Mouse (Mus musculus) forebrain, embryonic 13.5 days (tissue): ENCODE results near the gene Ing5. TPM values are rescaled to one million over a fixed set of nuclear protein-coding genes. Genes with fewer than 3 reads are reported as not detected.
"Not testable (repeated sequence)": the region's sequence is repeated elsewhere in the genome, so short reads cannot be mapped to it uniquely, and the experiment has no call there.

Experiments used
- ATAC-seq: fragments of 200-750 bp; cut with Nextera tagmentation; 2 replicates; pipeline ENCODE4 v1.8.0; 2017
- H3K27ac ChIP-seq: fragments of 300-500 bp; sonication (generic); 2 replicates; pipeline ENCODE4 v1.5.1; 2015; ENCODE audit warnings: inconsistent platforms, mild to moderate bottlenecking, moderate library complexity
- H3K27me3 ChIP-seq: fragments of 300-500 bp; sonication (generic); 2 replicates; pipeline ENCODE4 v1.6.1; 2015; ENCODE audit warnings: mild to moderate bottlenecking, inconsistent platforms
- H3K36me3 ChIP-seq: fragments of 300-500 bp; sonication (generic); 2 replicates; pipeline ENCODE4 v1.6.1; 2015; ENCODE audit warnings: mild to moderate bottlenecking, inconsistent platforms; ENCODE audit not compliant: poor library complexity, severe bottlenecking
- H3K4me1 ChIP-seq: fragments of 300-500 bp; sonication (generic); 2 replicates; pipeline ENCODE4 v1.6.1; 2015; ENCODE audit warnings: inconsistent platforms
- H3K4me2 ChIP-seq: fragments of 300-500 bp; sonication (generic); 2 replicates; pipeline ENCODE4 v1.6.1; 2015; ENCODE audit warnings: inconsistent platforms, mild to moderate bottlenecking, moderate library complexity
- H3K4me3 ChIP-seq: fragments of 300-500 bp; sonication (generic); 2 replicates; pipeline ENCODE4 v1.5.1; 2015; ENCODE audit warnings: mild to moderate bottlenecking, inconsistent platforms
- H3K9ac ChIP-seq: fragments of 300-500 bp; sonication (generic); 2 replicates; pipeline ENCODE4 v1.6.1; 2015; ENCODE audit warnings: mild to moderate bottlenecking, inconsistent platforms
- H3K9me3 ChIP-seq: fragments of 300-500 bp; sonication (generic); replicated peaks from 2 replicates; pipeline ENCODE4 v1.6.1; 2016; ENCODE audit warnings: inconsistent platforms
- WGBS: fragments of 180-500 bp; shearing (Covaris S2); methylation state at CpG from one replicate; pipeline ENCODE4 v1.1.7; 2015; 5-methylcytosine and 5-hydroxymethylcytosine counted together
- polyA plus RNA-seq: library from polyadenylated mRNA; unstranded; fragments of >200 nt; fragmentation: Nextera tagmentation; extraction: Ambion mirVana; gene quantifications from 2 replicates; pipeline ENCODE4 v1.2.1, GENCODE M21; 2015

Ing5 gene
- polyA plus RNA-seq, 1 experiment from 2014 or later = 14.2 TPM

- H3K4me3 ChIP-seq = no peak overlapping the region
- H3K9ac ChIP-seq = no peak overlapping the region
- no peaks in the 10 kb centered on the region for H3K9me3 ChIP-seq
- no peaks in the 10 kb centered on the region for H3K4me1 ChIP-seq
- H3K4me2 ChIP-seq = no peak overlapping the region
- whole genome bisulfite sequencing = 95% methylated on average over 8 of the region's 8 CpGs
- no peak overlapping the region for H3K27ac ChIP-seq
- no peaks in the 10 kb centered on the region for H3K27me3 ChIP-seq
- H3K36me3 ChIP-seq = peaks cover 23% of the 10 kb centered on the region
- no peak for ATAC-seq
Observed at GRCm38 (mm10) chr1:93837335-93837734, 33.6 kb downstream of the Ing5 start.

- H3K9ac ChIP-seq, H3K4me3 ChIP-seq, ATAC-seq, H3K27ac ChIP-seq, H3K4me2 ChIP-seq, H3K4me1 ChIP-seq, H3K9me3 ChIP-seq, H3K27me3 ChIP-seq: not testable (repeated sequence)
- WGBS = 92% methylated on average over 8 of the region's 8 CpGs
- H3K36me3 ChIP-seq = peaks cover 23% of the 10 kb centered on the region
Observed at GRCm38 (mm10) chr1:93838569-93838968, 34.8 kb downstream of the Ing5 start.

- H3K27ac ChIP-seq, H3K4me1 ChIP-seq, H3K27me3 ChIP-seq, H3K36me3 ChIP-seq, H3K4me3 ChIP-seq, H3K9me3 ChIP-seq, H3K9ac ChIP-seq, H3K4me2 ChIP-seq: not testable (repeated sequence)
- ATAC-seq = peak; percentile 59; the same call in 1 of the 2 replicates
- 61% methylated on average over 2 of the region's 3 CpGs for WGBS
Observed at GRCm38 (mm10) chr1:93845766-93846366, 42.1 kb downstream of the Ing5 start.

DNA sequence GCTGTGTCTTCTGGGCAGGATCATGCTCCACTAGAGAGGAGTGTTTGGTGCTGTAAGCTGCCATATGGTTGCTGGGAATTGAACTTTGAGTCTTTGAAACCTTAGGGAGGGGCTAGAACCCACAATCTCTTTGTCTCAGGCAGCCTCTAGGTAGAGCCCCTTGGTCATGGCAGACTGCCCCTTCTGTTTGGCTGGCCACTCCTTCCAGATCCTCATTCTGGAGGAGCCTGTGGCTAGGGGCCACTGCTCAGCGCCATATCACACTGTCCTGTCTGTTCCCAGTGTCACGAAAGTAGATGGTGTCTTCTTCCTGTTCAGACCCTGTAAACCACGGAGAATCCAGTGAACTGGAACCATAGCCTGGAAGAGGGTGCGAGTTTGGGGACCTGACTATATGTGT is 52.0 kb downstream of the Ing5 start:
- H3K4me3 ChIP-seq, H3K36me3 ChIP-seq, H3K9me3 ChIP-seq, H3K4me1 ChIP-seq, H3K9ac ChIP-seq, ATAC-seq, H3K27ac ChIP-seq, H3K27me3 ChIP-seq, H3K4me2 ChIP-seq: not testable (repeated sequence)
- 90% methylated on average over 4 of the region's 4 CpGs for WGBS

GRCm38 (mm10) chr1:93857370-93857769 is 53.6 kb downstream of the Ing5 start:
- Histone ChIP-seq H3K9me3 (no peaks in the 10 kb centered on the region), H3K27ac (no peak overlapping the region), H3K27me3 (no peaks in the 10 kb centered on the region), H3K9ac (no peak overlapping the region), H3K4me2 (no peak overlapping the region), H3K4me3 (no peak overlapping the region), H3K36me3 (no peaks in the 10 kb centered on the region), H3K4me1 (no peaks in the 10 kb centered on the region)
- ATAC-seq = 0 out of 2 replicates have a peak, but pooled peaks have one; percentile 48
- 49% methylated on average over 6 of the region's 6 CpGs for WGBS

DNA sequence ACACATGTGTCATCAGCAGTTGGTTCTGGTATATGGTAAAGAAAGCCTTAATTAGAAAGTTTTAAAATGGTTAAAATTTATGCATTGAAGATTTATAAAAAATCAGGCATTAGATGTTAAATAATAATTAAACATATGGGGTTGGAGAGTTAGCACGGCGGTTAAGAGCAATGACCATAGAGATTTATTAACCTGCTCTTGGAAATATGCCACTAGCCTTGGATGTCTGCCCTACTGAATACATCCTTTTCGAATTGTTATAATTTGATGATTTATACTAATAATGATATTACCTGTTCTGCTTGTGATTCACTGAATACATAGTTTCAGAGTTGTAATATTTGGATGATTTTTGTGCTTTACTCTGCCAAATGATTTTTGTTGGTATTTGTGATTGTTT is 54.2 kb downstream of the Ing5 start:
- Histone ChIP-seq H3K27ac (no peak overlapping the region), H3K27me3 (no peaks in the 10 kb centered on the region), H3K4me3 (no peak overlapping the region), H3K36me3 (no peaks in the 10 kb centered on the region), H3K4me2 (no peak overlapping the region), H3K9ac (no peak overlapping the region), H3K9me3 (no peaks in the 10 kb centered on the region), H3K4me1 (no peaks in the 10 kb centered on the region)
- 88% methylated on average over 3 of the region's 3 CpGs for WGBS
- ATAC-seq = no peak

GRCm38 (mm10) chr1:93859619-93860018 is 55.9 kb downstream of the Ing5 start:
- Histone ChIP-seq H3K4me2 (no peak overlapping the region), H3K9me3 (no peaks in the 10 kb centered on the region), H3K4me3 (no peak overlapping the region), H3K27me3 (no peaks in the 10 kb centered on the region), H3K36me3 (no peaks in the 10 kb centered on the region), H3K9ac (no peak overlapping the region), H3K4me1 (no peaks in the 10 kb centered on the region), H3K27ac (no peak overlapping the region)
- ATAC-seq = no peak

GRCm38 (mm10) chr1:93861048-93861447 is 57.3 kb downstream of the Ing5 start, which contains the start of gene Gal3st2:
Gal3st2 (plus strand) TSS chr1:93861306.
- not testable (repeated sequence) for ATAC-seq, H3K4me3 ChIP-seq, H3K27me3 ChIP-seq, H3K9me3 ChIP-seq, H3K4me1 ChIP-seq, H3K9ac ChIP-seq, H3K27ac ChIP-seq, H3K36me3 ChIP-seq, H3K4me2 ChIP-seq
- 67% methylated on average over 2 of the region's 2 CpGs for WGBS

Other genes with a start within 250 kb of the Ing5 start
- 222 and 245 TPM in 2 replicates for gene Stk25, start 145.3 kb upstream of the Ing5 start, polyA plus RNA-seq
- gene Bok, start 118.3 kb upstream of the Ing5 start, polyA plus RNA-seq = 65.3 and 75.9 TPM in 2 replicates
- gene Atg4b, start 52.5 kb upstream of the Ing5 start, polyA plus RNA-seq = 91.5 and 96.9 TPM in 2 replicates
- gene Thap4, start 49.1 kb upstream of the Ing5 start, polyA plus RNA-seq = 38.0 and 43.2 TPM in 2 replicates
- gene Dtymk, start 2.0 kb upstream of the Ing5 start, polyA plus RNA-seq = 234 and 245 TPM in 2 replicates
- gene D2hgdh, start 20.9 kb downstream of the Ing5 start, polyA plus RNA-seq = 14.7 and 15.0 TPM in 2 replicates
- not detected in 2 replicates for gene Gal3st2, start 57.3 kb downstream of the Ing5 start, polyA plus RNA-seq
- gene Gal3st2b, start 114.3 kb downstream of the Ing5 start, polyA plus RNA-seq = 0.06 TPM in 1 of 2 replicates, not detected in the other
- gene Gal3st2c, start 186.5 kb downstream of the Ing5 start, polyA plus RNA-seq = not detected in 2 replicates
- not detected in 2 replicates for gene Neu4, start 216.5 kb downstream of the Ing5 start, polyA plus RNA-seq
- gene Pdcd1, start 248.6 kb downstream of the Ing5 start, polyA plus RNA-seq = not detected in 2 replicates